Mouse (Mus musculus) intestine, embryonic 15.5 days (tissue): ENCODE data around the gene Hps6. TPM values are rescaled to one million over a fixed set of nuclear protein-coding genes. Genes with fewer than 3 reads are reported as not detected.
A peak's percentile ranks its signal among the peaks of the same experiment; 100 is the strongest.
"Not testable (repeated sequence)": the region's sequence is repeated elsewhere in the genome, so short reads cannot be mapped to it uniquely, and the experiment has no call there.

ENCODE experiments used
- ATAC-seq: fragments of 200-750 bp; cut with Nextera tagmentation; 2 replicates; pipeline ENCODE4 v1.8.0; 2017; ENCODE audit warnings: moderate TSS enrichment, moderate library complexity
- H3K27ac ChIP-seq: fragments of 300-500 bp; sonication (generic); 2 replicates; pipeline ENCODE4 v1.5.1; 2015; ENCODE audit warnings: mild to moderate bottlenecking, inconsistent platforms
- H3K27me3 ChIP-seq: fragments of 300-500 bp; sonication (generic); replicated peaks from 2 replicates; pipeline ENCODE4 v1.6.1; 2015; ENCODE audit warnings: inconsistent platforms
- H3K36me3 ChIP-seq: fragments of 300-500 bp; sonication (generic); 2 replicates; pipeline ENCODE4 v1.6.1; 2015; ENCODE audit warnings: inconsistent platforms
- H3K4me1 ChIP-seq: fragments of 300-500 bp; sonication (generic); replicated peaks from 2 replicates; pipeline ENCODE4 v1.6.1; 2015; ENCODE audit warnings: inconsistent platforms
- H3K4me2 ChIP-seq: fragments of 300-500 bp; sonication (generic); replicated peaks from 2 replicates; pipeline ENCODE4 v1.6.1; 2015; ENCODE audit warnings: mild to moderate bottlenecking, inconsistent platforms
- H3K4me3 ChIP-seq: fragments of 300-500 bp; sonication (generic); replicated peaks from 2 replicates; pipeline ENCODE4 v1.5.1; 2015; ENCODE audit warnings: inconsistent platforms
- H3K9ac ChIP-seq: fragments of 300-500 bp; sonication (generic); 2 replicates; pipeline ENCODE4 v1.6.1; 2015; ENCODE audit warnings: inconsistent platforms
- H3K9me3 ChIP-seq: fragments of 300-500 bp; sonication (generic); 2 replicates; pipeline ENCODE4 v1.6.1; 2016; ENCODE audit warnings: inconsistent platforms
- WGBS: fragments of 180-500 bp; shearing (Covaris S2); methylation state at CpG from one replicate; pipeline ENCODE4 v1.1.7; 2015; 5-methylcytosine and 5-hydroxymethylcytosine counted together
- polyA plus RNA-seq: library from polyadenylated mRNA; unstranded; fragments of >200 nt; fragmentation: Nextera tagmentation; extraction: Ambion mirVana; gene quantifications from 2 replicates; pipeline ENCODE4 v1.2.1, GENCODE M21; 2015

The Hps6 gene
- polyA plus RNA-seq = 8.8 and 9.5 TPM in 2 replicates

DNA sequence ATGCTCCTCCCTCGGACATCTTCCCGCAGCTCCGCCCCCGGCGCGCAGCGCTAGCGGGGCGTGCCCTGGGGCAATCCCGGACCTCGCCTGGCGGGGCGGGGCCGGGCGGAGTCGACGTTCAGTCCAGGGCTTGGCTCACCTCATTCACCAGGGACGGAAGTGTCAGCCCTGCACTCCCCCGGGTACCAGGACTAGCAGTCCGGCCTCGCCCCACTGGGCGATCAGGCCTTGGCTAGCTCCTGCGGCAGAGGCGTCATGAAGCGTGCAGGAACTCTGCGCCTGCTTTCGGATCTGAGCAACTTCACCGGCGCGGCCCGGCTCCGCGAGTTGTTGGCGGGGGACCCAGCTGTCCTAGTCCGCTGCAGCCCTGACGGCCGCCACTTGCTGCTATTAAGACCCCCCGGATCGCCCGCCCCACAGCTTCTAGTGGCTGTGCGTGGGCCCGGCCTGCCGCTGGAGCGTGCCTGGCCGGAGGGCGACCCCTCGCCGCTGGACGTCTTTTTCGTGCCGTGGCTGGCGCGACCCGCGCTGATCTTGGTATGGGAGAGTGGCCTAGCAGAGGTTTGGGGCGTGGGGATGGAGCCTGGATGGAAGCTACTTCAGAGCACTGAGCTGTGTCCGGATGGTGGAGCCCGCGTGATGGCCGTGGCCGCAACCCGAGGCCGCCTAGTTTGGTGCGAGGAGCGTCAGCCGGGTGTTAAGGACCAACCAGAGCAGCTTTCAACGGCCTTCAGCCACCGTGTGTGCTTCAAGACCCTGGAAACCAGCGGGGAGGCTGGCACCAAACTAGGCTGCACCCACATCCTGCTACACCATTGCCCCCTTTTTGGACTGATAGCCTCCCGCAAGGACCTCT lies at the start of gene Hps6:
Gene Hps6 (plus strand): TSS at position 138 of the 856 bp plus-strand sequence.
- no peaks in the 10 kb centered on the region for H3K27me3 ChIP-seq
- peak within 1 kb of the TSS; percentile 76 for H3K9ac ChIP-seq

DNA sequence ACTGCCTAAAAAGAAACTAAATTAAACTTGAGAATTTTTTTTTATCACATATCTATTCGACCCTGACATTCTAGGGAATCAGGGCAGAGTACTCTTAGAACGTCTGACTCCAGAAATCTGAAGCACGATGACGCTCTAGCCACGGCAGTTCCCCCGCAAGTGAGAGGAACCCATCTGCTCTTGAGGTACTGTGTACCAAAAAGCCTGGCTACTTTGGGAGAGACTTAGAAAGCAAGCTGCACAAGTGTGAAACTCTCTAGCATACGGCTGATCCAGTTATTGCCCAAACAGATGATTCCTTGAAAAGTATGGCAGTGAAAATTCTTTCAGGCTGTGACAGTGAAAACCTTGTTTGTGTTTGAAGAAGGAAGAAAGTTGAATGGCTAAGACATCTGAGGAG lies 46.6 kb upstream of the Hps6 start:
- H3K9ac ChIP-seq = no peak overlapping the region
- no peaks in the 10 kb centered on the region for H3K27me3 ChIP-seq
- H3K4me2 ChIP-seq = no peak overlapping the region
- 89% methylated on average over 7 of the region's 7 CpGs for WGBS
- H3K4me3 ChIP-seq = no peak overlapping the region
- H3K4me1 ChIP-seq = no peaks in the 10 kb centered on the region
- no peak overlapping the region for H3K27ac ChIP-seq
- no peaks in the 10 kb centered on the region for H3K36me3 ChIP-seq
- H3K9me3 ChIP-seq = no peaks in the 10 kb centered on the region
- no peak for ATAC-seq

More for the DNA sequence above, at the start of gene Hps6:
- 2% methylated on average over 70 of the region's 70 CpGs for WGBS
- H3K9me3 ChIP-seq = no peaks in the 10 kb centered on the region
- H3K27ac ChIP-seq = peak within 1 kb of the TSS; percentile 68
- H3K4me3 ChIP-seq = peak within 1 kb of the TSS; percentile 68
- 0 out of 2 replicates have a peak, but pooled peaks cover 4% of the 10 kb centered on the region for H3K36me3 ChIP-seq
- H3K4me2 ChIP-seq = peak within 1 kb of the TSS; percentile 97
- peaks cover 26% of the 10 kb centered on the region for H3K4me1 ChIP-seq
- peak; percentile 95 for ATAC-seq

DNA sequence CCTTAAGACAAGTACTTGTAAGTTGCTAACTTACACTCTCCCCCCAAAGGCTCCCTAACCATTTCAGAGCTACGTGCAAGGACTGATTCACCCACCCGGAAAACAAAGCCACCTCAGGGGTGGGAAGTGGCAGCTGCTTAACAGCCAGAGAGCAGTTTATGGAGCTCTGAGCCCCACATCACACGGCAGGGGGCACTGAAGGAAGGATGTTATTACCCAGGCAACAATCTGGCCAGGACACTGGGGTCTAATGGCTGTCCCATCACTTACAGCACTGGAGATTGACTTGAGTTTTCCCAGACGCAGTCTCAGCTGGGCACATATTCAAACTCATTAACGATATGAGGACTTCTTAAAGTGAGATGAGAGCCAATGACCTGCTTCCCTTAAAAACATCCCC lies 42.5 kb upstream of the Hps6 start:
- no peak overlapping the region for H3K4me2 ChIP-seq
- no peak overlapping the region for H3K27ac ChIP-seq
- H3K9ac ChIP-seq = no peak overlapping the region
- no peaks in the 10 kb centered on the region for H3K9me3 ChIP-seq
- H3K4me3 ChIP-seq = no peak overlapping the region
- H3K4me1 ChIP-seq = no peaks in the 10 kb centered on the region
- H3K36me3 ChIP-seq = peaks cover 5% of the 10 kb centered on the region; the same call in 1 of the 2 replicates
- no peak for ATAC-seq
- no peaks in the 10 kb centered on the region for H3K27me3 ChIP-seq
- 42% methylated on average over 5 of the region's 5 CpGs for WGBS

DNA sequence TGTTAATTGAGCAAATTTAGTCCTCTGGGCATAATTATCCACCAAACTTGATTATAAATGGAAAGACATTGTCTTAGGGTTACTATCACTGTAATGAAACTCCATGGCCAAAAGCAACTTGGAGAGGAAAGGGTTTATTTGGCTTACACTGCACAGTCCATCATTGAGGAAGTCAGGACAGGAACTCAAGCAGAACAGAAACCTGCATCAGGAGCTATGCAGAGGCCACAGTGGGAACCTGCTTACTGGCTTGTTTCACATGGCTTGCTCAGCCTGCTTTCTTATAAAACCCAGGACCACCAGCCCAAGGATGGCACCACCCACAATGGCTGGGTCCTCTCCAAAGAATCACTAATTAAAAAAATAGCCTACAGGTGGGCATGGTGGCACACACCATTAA lies 18.9 kb upstream of the Hps6 start:
- no peaks in the 10 kb centered on the region for H3K27me3 ChIP-seq
- H3K4me1 ChIP-seq = no peaks in the 10 kb centered on the region
- H3K9me3 ChIP-seq = no peaks in the 10 kb centered on the region
- no peak for ATAC-seq
- H3K36me3 ChIP-seq = 0 out of 2 replicates have a peak, but pooled peaks cover 3% of the 10 kb centered on the region
- no peak overlapping the region for H3K4me2 ChIP-seq
- no peak overlapping the region for H3K27ac ChIP-seq
- no peak overlapping the region for H3K9ac ChIP-seq
- no peak overlapping the region for H3K4me3 ChIP-seq

DNA sequence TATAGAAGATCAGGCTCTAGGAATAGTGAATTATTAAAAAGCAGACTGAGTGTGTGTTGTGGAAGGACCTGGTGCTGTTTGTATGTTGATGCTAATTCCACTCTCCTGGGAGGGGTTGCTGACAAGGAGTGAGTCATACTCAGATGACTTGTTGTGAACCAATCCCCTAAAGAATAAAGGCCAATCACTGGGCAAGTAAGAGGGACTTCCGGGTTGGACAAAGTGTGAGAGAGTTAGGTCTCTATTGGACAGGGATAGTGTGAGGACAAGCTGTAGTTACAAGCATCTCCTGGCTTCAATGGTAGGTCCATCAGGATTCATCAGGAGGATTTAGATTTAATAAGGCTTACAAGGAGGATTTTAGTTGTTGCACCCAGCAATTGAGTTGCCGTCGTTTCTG lies 15.1 kb upstream of the Hps6 start:
- H3K27me3 ChIP-seq = no peaks in the 10 kb centered on the region
- no peak for ATAC-seq

DNA sequence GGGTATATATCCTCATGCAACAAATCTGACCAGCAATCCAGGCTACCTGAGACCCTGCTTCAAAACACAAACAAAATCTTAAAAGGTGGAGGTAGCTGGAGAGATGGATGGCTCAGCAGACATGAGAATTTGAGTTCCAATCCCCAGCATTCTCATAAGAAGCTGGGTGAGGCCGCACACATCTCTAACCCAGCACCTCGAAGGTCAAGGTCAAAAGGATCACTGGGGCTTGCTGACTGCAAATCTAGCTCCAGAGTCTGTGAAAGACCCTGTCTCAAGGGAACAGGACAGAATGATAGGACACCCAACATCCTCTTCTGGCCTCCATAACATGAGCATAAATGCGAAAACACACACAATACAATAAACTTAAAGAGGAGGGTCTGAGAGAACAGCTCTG lies 12.1 kb upstream of the Hps6 start:
- ATAC-seq = no peak
- Histone ChIP-seq H3K36me3 (no peaks in the 10 kb centered on the region), H3K4me1 (no peaks in the 10 kb centered on the region), H3K27ac (no peak overlapping the region), H3K27me3 (no peaks in the 10 kb centered on the region), H3K4me2 (no peak overlapping the region), H3K4me3 (no peak overlapping the region), H3K9me3 (no peaks in the 10 kb centered on the region), H3K9ac (no peak overlapping the region)
- 91% methylated on average over 3 of the region's 3 CpGs for WGBS

More for the DNA sequence above, 15.1 kb upstream of the Hps6 start:
- Histone ChIP-seq H3K27ac (no peak overlapping the region), H3K36me3 (0 out of 2 replicates have a peak, but pooled peaks cover 3% of the 10 kb centered on the region), H3K9me3 (no peaks in the 10 kb centered on the region), H3K9ac (no peak overlapping the region), H3K4me2 (no peak overlapping the region), H3K4me1 (no peaks in the 10 kb centered on the region), H3K4me3 (no peak overlapping the region)
- WGBS = 95% methylated on average over 3 of the region's 3 CpGs

- WGBS = 77% methylated on average over 6 of the region's 6 CpGs
- ATAC-seq, H3K36me3 ChIP-seq, H3K4me1 ChIP-seq, H3K27ac ChIP-seq, H3K4me3 ChIP-seq, H3K9ac ChIP-seq, H3K4me2 ChIP-seq, H3K27me3 ChIP-seq, H3K9me3 ChIP-seq: not testable (repeated sequence)
Measured at GRCm38 (mm10) chr19:45993441-45993840, 9.9 kb upstream of the Hps6 start.

DNA sequence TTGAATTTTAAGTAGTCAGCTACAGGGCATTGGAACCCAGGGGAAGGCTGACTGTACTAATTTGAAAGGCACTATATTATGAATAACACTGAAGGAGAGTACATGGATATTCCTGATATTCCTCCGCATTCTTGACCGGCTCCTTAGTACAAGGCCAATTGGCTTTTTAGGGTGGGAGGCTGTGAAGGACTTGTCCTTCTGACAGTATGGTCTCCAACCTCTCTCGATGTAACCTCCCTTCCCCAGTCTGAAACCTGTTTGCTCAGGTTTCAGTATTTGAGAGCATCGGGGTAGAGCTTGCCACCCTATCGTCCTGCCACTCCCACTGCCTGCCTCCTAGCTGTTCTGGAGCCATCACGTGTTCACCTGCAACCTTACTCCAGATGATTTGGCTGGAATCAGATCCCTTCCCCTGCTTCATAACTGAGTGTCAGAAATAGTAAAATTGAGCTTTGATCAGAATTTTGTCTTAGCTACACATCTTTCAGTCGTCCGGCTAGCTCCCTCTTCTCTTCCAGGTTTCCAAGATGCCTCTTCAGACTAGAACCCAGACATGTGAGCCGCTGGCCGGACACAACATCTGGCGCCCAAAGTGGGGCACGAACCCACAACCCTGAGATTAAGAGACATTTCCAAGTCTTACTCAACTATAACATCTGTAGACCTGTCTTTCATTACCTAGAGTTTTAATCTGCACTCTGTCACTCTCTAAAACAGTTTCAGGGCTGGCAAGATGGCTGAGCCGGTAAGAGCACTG lies 9.1 kb upstream of the Hps6 start:
- Histone ChIP-seq H3K4me3 (no peak overlapping the region), H3K36me3 (no peaks in the 10 kb centered on the region), H3K9ac (no peak overlapping the region), H3K27ac (no peak overlapping the region), H3K9me3 (no peaks in the 10 kb centered on the region), H3K4me2 (no peak overlapping the region), H3K27me3 (no peaks in the 10 kb centered on the region), H3K4me1 (0 out of 2 replicates have a peak, but pooled peaks cover 2% of the 10 kb centered on the region)
- 96% methylated on average over 13 of the region's 13 CpGs for WGBS
- no peak for ATAC-seq

DNA sequence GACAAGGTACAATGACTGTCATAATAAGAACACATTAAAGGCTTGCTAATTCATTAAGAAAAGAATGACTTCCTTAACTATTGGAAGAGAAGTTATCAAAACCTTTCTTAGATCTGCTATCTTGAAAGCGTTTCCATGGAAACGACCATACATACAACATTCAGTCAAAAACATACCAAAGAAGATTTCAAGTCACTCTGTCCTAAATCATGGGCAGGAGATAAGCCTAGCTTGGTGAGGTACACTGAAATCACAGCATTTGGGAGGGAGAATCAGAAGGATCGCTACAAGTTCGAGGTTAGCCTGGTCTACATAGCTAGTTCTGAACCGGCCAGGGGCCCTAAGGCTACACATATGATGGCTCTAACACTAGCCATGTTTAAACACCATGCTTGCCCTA lies 5.9 kb upstream of the Hps6 start:
- Histone ChIP-seq H3K9me3 (no peaks in the 10 kb centered on the region), H3K27me3 (no peaks in the 10 kb centered on the region), H3K4me3 (peak overlapping the region; percentile 91), H3K27ac (peak overlapping the region; percentile 95; the same call in 1 of the 2 replicates), H3K4me2 (peak overlapping the region; percentile 66), H3K9ac (peak overlapping the region; percentile 96), H3K4me1 (0 out of 2 replicates have a peak, but pooled peaks cover 2% of the 10 kb centered on the region), H3K36me3 (no peaks in the 10 kb centered on the region)
- 56% methylated on average over 5 of the region's 5 CpGs for WGBS
- ATAC-seq = 0 out of 2 replicates have a peak, but pooled peaks have one; percentile 3

- Histone ChIP-seq H3K4me3 (peak within 1 kb of the TSS; percentile 91), H3K9me3 (no peaks in the 10 kb centered on the region), H3K4me1 (0 out of 2 replicates have a peak, but pooled peaks cover 4% of the 10 kb centered on the region), H3K27me3 (no peaks in the 10 kb centered on the region), H3K4me2 (peak within 1 kb of the TSS; percentile 66), H3K36me3 (no peaks in the 10 kb centered on the region), H3K9ac (peak within 1 kb of the TSS; percentile 96), H3K27ac (peak within 1 kb of the TSS; percentile 95)
- ATAC-seq = peak; percentile 96
- WGBS = under 1% methylated on average over 75 of the region's 76 CpGs
Measured at GRCm38 (mm10) chr19:45997785-45998693, 5.3 kb upstream of the Hps6 start, which contains the start of gene Armh3. Gene Armh3, minus strand, starts transcription at chr19:45998488.

- Histone ChIP-seq H3K4me3 (peak overlapping the region; percentile 91), H3K36me3 (no peaks in the 10 kb centered on the region), H3K9me3 (no peaks in the 10 kb centered on the region), H3K9ac (peak overlapping the region; percentile 96; the same call in 1 of the 2 replicates), H3K27me3 (no peaks in the 10 kb centered on the region), H3K27ac (no peak overlapping the region), H3K4me1 (0 out of 2 replicates have a peak, but pooled peaks cover 8% of the 10 kb centered on the region), H3K4me2 (peak overlapping the region; percentile 66)
- WGBS = 8% methylated on average over 8 of the region's 8 CpGs
- peak; percentile 38 for ATAC-seq
Measured at GRCm38 (mm10) chr19:45998694-45999217, 4.6 kb upstream of the Hps6 start.
